Mouse (Mus musculus): Measurements from ENCODE around the gene Rhou.

Rhou gene

DNA sequence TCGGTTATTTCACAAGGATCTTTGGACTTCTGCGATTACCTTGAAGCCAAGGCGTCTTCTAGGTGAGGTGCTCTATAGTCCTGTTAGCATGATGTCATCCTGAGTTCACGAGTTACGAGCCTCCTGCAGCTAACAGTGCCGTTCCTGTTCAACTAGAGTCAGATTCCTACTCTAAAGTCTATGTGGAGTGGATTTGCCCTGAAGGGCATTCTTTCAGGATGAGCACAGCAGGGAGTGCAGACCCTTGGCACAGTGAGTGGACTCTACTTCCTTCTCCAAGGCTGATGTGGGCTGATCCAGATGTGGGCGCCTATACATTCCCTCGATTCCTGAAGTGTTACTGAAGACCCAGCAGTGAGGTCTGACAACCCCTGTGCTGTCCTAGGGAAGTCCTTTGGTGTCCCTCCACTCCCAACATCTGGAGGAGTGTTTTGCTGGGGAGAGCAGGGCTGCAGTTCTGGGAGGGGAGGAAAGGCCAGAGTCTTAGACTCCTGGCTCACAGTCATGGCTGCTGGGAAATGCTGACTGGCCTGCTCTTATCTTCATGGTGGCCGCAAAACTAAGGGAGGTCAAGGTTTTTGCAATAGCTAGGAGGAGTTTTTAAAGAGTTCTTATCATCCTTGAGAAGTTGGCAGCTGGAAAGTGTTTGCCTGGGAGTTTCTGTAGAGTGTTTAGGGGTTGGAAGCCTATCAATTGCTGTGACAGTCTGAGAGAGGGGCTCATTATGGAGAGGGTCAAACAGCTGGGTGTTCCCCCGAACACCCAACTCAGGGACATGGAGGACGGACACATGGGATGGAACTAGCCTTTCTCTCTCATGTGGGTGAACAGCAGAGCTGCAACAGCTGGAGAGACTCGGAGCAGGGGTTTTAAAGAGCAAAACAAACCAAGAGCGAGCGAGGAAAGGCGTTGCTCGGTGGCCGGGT lies 5.2 kb upstream of the Rhou start:
- in situ Hi-C loops (cut with MboI; ENCODE audit: unreplicated experiment in 2 of 2): no loop called here

DNA sequence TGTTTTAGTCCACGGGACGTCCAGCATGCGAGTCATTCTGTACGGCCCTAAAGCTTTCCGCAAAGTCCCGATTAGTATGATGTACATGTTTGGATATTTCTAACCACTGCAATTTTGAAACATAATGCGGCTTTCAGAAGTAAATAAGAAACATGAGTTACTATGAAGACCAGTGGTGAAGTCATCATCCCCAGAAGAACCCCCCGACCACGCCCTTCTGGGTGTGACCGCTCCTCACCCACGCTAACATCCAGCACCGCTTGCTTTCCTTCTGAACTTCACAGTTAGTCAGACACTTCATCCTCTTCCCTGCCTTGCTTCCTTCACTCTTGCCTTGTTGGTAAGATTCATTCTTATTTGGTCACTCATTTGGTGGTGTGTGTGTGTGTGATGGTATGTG lies 4.2 kb upstream of the Rhou start:
- in situ Hi-C loops (cut with MboI; ENCODE audit: unreplicated experiment in 2 of 2): no loop called here

DNA sequence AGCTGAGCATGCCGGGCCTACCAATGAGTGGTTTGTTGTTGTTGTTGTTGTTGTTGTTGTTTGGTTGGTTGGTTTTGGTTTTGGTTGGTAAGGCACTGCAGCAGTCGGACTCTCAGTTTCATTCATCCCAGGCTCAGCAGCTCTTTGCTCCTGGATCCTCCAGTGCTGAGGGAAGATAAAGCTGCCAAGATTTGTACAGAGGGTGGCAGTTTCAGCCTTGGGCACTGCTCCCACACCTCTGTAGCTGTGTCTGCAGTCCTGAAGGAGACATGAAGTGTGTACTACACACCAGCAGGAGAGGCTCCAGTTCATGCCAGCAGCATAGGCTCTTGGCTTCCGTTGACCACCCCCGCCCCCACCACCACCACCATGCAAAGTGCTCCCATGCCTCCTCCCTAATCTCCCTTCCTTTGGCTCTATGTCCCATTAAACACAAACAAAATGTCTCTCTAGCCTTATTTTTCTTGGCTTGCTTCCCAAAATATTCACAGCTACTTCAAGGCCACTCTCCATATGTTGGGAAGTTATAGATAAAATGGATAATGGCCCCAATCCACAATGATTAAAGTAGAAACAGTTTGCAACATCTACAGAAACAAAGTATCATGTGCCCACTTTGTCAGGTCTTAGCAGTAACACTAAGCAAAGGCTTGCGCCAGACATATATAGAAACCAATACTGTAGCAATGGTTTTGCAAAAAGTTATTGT lies 2.2 kb upstream of the Rhou start:
- in situ Hi-C loops (cut with MboI; ENCODE audit: unreplicated experiment in 2 of 2): no loop called here

GRCm38 (mm10) chr8:123652641-123653040 lies 1.1 kb upstream of the Rhou start:
- in situ Hi-C loops (cut with MboI; ENCODE audit: unreplicated experiment in 2 of 2): no loop called here

DNA sequence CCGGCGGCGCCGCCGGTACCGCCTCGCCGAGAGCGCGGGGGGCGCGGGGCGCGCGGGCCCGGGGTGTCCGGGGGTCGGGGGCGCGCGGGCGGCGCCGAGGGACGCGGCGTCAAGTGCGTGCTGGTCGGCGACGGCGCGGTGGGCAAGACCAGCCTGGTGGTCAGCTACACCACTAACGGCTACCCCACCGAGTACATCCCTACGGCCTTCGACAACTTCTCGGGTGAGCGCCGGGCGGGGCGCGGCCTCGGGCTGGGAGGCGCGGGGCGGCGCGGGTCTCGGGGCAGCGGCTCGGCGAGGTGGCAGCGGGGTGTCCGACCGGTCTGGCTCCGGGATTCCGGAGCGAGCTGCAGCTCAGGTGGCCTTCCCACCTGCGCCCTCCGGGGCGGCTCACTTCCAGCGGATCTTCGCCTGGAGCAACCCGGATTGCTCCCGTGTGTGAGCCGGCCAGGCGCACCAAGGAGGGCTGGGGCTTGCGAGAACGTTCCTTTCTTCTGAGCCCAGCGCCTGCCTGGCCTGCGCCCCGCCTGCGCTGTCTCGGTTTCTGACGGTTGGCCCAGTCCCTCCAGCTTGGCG lies 353 bp downstream of the Rhou start:
- in situ Hi-C loops (cut with MboI; ENCODE audit: unreplicated experiment in 2 of 2): no loop called here

- in situ Hi-C loops (cut with MboI; ENCODE audit: unreplicated experiment in 2 of 2): no loop called here
Measured at GRCm38 (mm10) chr8:123654763-123655162, 1.0 kb downstream of the Rhou start.

GRCm38 (mm10) chr8:123655351-123655779 lies 1.6 kb downstream of the Rhou start:
- in situ Hi-C loops (cut with MboI; ENCODE audit: unreplicated experiment in 2 of 2): no loop called here

GRCm38 (mm10) chr8:123657826-123658225 lies 4.1 kb downstream of the Rhou start:
- in situ Hi-C loops (cut with MboI; ENCODE audit: unreplicated experiment in 2 of 2): no loop called here

DNA sequence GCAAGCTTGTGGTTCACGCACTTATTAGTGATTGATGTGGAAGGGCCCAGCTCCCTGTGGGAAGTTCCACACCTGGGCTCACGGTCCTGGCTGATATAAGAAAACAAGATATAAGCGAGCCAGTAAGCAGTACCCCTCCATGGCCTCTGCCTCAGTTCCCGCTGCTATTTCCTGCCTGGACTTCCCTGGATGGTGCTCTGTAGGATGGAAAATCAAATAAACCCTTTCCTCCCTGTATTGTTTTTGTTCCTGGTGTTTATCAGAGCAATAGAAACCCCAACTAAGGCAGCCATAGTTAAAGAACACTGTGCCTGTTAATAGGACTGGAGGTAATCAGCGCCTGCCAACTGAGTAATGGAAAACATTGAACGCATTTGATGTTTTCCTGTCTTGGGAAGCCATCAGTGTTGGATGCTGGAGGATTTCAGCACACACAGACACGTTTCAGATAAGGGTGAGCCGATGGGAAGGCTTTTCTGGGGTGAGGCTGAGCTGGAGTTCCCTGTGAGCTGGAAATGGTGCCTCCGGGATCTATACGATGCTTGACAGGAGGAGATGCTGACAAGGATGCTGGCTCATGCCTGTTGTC lies 5.8 kb downstream of the Rhou start:
- in situ Hi-C loops (cut with MboI; ENCODE audit: unreplicated experiment in 2 of 2): no loop called here

GRCm38 (mm10) chr8:123661515-123661914 lies 7.8 kb downstream of the Rhou start:
- in situ Hi-C loops (cut with MboI; ENCODE audit: unreplicated experiment in 2 of 2): no loop called here

DNA sequence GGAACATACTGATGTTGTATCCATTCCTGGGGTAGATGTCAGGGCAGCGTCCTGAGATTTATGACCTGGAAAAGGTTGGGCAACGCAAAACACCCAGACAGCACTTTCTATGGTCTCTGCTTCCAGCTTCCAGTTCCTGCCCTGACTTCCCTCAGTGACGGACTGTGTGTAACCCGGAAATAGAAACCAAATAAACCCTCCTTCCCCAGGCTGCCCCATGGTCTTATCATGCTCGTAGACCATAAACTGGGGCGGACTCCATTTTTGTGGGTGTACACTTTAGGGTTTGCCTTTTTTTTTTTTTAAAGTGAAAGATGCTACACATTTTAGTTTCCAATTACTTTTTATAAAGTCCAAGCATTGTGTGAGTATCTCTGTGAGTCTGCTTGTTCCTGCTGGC lies 11.9 kb downstream of the Rhou start:
- in situ Hi-C loops (cut with MboI; ENCODE audit: unreplicated experiment in 2 of 2): no loop called here

- in situ Hi-C loops (cut with MboI; ENCODE audit: unreplicated experiment in 2 of 2): no loop called here
Measured at GRCm38 (mm10) chr8:123666832-123667231, 13.1 kb downstream of the Rhou start.

DNA sequence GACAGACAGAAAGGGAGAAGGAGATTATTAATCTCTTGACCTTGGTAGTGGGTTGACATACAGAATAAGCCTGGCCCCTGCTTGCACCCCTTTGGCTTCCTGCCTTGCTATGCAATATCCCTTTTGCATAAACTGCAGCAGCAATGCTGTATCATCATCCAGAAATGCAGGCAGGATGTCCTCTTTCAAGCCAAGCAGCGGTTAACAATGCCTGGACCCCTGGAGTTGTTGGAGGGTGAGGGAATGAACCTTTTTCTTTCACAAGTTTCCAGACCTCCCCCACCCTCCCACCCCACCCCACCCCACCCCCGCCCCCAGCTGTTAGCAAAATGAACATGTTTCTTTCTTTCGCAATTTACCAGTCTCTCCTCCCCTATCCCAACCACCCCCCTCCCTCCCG lies 15.0 kb downstream of the Rhou start:
- in situ Hi-C loops (cut with MboI; ENCODE audit: unreplicated experiment in 2 of 2): no loop called here

- in situ Hi-C loops (cut with MboI; ENCODE audit: unreplicated experiment in 2 of 2): no loop called here
Measured at GRCm38 (mm10) chr8:123670766-123671165, 17.0 kb downstream of the Rhou start.

DNA sequence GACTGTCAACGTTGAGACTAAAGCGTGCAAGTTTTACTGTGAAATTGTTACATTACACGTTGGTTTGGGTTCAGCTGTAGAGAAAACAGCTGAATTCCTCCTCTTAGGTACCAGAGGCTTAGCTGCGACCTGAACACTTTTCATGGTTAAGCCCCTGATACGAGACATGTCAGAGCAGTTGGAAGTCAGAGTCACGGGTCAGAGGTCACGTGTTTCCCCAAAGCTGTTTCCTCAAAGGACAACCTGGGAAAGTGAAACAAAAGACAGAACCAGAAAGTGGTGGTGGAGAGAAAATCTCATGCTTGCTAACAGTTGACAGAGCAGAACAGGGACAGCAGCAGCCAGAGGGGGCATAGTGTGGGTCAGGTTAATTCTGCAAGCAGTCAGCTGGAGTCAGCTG lies 17.7 kb downstream of the Rhou start:
- in situ Hi-C loops (cut with MboI; ENCODE audit: unreplicated experiment in 2 of 2): no loop called here

DNA sequence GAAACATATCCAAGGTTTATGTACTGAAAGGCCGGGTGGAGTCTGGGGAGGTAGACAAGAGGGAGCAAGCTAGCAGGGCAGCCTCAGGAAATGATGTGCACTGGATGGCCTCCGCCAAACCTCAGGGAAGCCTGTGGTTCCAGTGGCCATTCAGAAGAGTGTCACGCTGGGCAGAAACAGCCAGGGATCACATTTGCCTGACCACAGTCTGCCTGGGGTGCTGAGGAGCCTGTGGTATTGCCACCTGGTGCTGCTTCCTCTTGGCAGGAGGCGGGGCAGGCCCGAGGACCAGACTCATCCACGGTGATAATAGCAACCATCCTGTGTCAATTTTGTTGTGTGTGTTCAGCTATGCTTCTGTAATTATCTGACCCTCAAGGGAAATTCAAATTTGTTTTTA lies 18.9 kb downstream of the Rhou start:
- in situ Hi-C loops (cut with MboI; ENCODE audit: unreplicated experiment in 2 of 2): no loop called here

DNA sequence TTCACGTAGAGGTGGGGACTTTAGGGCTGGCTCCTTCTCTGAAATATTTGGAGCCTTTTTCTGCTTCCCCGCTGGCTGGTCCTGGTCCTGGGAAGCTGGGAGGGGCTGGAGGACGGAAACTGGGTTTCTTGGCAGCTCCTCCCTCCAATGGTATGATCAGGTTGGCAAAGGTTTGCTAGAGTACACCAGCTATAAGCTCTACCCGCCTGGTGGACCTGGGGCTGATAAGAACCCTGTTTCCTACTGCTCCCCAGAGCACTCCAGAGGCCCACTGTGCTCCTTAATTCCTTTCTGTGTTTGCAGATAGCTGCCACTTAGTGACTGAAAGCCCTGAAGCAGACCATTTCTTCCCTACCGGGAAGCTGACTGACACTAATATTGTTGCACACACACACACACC lies 21.9 kb downstream of the Rhou start:
- in situ Hi-C loops (cut with MboI; ENCODE audit: unreplicated experiment in 2 of 2): no loop called here

- in situ Hi-C loops (cut with MboI; ENCODE audit: unreplicated experiment in 2 of 2): no loop called here
Measured at GRCm38 (mm10) chr8:123678390-123678789, 24.7 kb downstream of the Rhou start.

GRCm38 (mm10) chr8:123682073-123682761 lies 28.5 kb downstream of the Rhou start:
- in situ Hi-C loops (cut with MboI; ENCODE audit: unreplicated experiment in 2 of 2): no loop called here

GRCm38 (mm10) chr8:123683321-123683720 lies 29.6 kb downstream of the Rhou start:
- in situ Hi-C loops (cut with MboI; ENCODE audit: unreplicated experiment in 2 of 2): no loop called here

DNA sequence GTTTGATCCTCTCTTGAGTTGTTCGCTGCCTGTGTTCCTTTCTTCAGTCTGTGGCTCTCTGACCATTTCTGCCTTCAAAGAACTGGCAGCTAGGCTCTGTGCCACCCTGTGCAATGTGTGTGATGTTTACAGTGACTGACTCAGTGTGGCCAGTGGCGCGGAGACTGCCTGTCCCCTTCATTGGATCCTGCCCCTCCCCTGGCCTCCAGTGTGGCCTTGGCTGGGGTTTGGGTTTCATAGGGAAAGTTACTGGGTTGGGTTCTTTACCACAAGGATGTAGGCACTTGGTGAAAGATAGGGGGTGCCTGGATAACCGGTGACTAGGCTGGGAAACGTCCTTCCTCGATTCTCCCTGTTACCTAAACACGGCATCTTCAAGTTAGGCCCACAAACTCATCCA lies 31.1 kb downstream of the Rhou start:
- in situ Hi-C loops (cut with MboI; ENCODE audit: unreplicated experiment in 2 of 2): no loop called here

Measured in v-Abl transformed pro-B cells (cell line).